Mouse (Mus musculus) intestine, postnatal 0 days (tissue): ENCODE measurements around the gene Kcnj16. TPM values are rescaled to one million over a fixed set of nuclear protein-coding genes. Genes with fewer than 3 reads are reported as not detected.

Source experiments
- ATAC-seq: fragments of 200-750 bp; cut with Nextera tagmentation; 2 replicates; pipeline ENCODE4 v1.8.0; 2017; ENCODE audit warnings: mild to moderate bottlenecking, moderate TSS enrichment, moderate library complexity
- H3K27ac ChIP-seq: fragments of 300-500 bp; sonication (generic); 2 replicates; pipeline ENCODE4 v1.5.1; 2014; ENCODE audit warnings: mild to moderate bottlenecking, low read depth, low read length, moderate library complexity
- H3K27me3 ChIP-seq: fragments of 300-500 bp; sonication (generic); replicated peaks from 2 replicates; pipeline ENCODE4 v1.6.1; 2014; ENCODE audit warnings: low read length, mixed read lengths; ENCODE audit not compliant: control insufficient read depth, insufficient read depth
- H3K36me3 ChIP-seq: fragments of 300-500 bp; sonication (generic); 2 replicates; pipeline ENCODE4 v1.6.1; 2014; ENCODE audit warnings: mild to moderate bottlenecking, moderate library complexity; ENCODE audit not compliant: control insufficient read depth, insufficient read depth
- H3K4me1 ChIP-seq: fragments of 300-500 bp; sonication (generic); replicated peaks from 2 replicates; pipeline ENCODE4 v1.6.1; 2014; ENCODE audit warnings: antibody characterized with exemption, low read length, mixed read lengths; ENCODE audit not compliant: control insufficient read depth, insufficient read depth
- H3K4me2 ChIP-seq: fragments of 300-500 bp; sonication (generic); replicated peaks from 2 replicates; pipeline ENCODE4 v1.6.1; 2014; ENCODE audit warnings: low read depth, mild to moderate bottlenecking, moderate library complexity
- H3K4me3 ChIP-seq: fragments of 300-500 bp; sonication (generic); 2 replicates; pipeline ENCODE4 v1.5.1; 2014; ENCODE audit warnings: low read depth, low read length
- H3K9ac ChIP-seq: fragments of 300-500 bp; sonication (generic); 2 replicates; pipeline ENCODE4 v1.6.1; 2014; ENCODE audit warnings: mild to moderate bottlenecking, low read depth, low read length
- H3K9me3 ChIP-seq: fragments of 300-500 bp; sonication (generic); 2 replicates; pipeline ENCODE4 v1.6.1; 2016; ENCODE audit warnings: mixed run types; ENCODE audit not compliant: control insufficient read depth
- CTCF ChIP-seq: sonication (generic); IDR thresholded peaks from 2 replicates; pipeline ENCODE4 v1.5.1; 2016; ENCODE audit warnings: low read depth, mild to moderate bottlenecking, control low read depth, antibody characterized with exemption, moderate library complexity
- WGBS: fragments of 180-500 bp; shearing (Covaris S2); extraction: QIAGEN DNeasy Blood & Tissue Kit; methylation state at CpG from one replicate; pipeline ENCODE4 v1.1.7; 2014; 5-methylcytosine and 5-hydroxymethylcytosine counted together
- polyA plus RNA-seq: library from polyadenylated mRNA; unstranded; fragments of >200 nt; fragmentation: Nextera tagmentation; extraction: Ambion mirVana; gene quantifications from 2 replicates; pipeline ENCODE4 v1.2.1, GENCODE M21; 2015

Kcnj16 gene
- polyA plus RNA-seq, 1 experiment from 2014 or later = 0.66 TPM

DNA sequence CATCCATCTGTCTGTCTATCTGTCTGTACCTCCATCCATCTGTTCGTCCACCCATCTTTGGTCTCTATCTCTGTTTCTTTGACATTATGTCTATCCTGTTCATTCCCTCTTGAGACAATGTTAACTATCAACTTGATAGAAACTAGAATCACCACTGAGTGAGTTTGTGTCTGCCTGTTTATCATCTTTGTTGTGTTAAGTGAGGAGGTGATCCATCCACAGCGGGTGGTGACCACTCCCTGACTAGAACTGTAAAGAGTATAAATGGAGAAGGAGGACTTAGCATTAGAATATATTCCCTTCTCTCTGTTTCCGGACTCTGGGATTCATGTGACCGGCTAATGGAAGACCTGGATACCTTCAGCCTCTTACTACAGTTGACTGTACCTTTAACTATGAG is 75.5 kb downstream of the Kcnj16 start:
- H3K4me1 ChIP-seq = no peaks in the 10 kb centered on the region
- no peaks in the 10 kb centered on the region for H3K27me3 ChIP-seq
- no peaks in the 10 kb centered on the region for H3K9me3 ChIP-seq
- no peak overlapping the region for H3K9ac ChIP-seq
- H3K4me3 ChIP-seq = no peak overlapping the region
- H3K27ac ChIP-seq = no peak overlapping the region
- no peak for TF ChIP-seq CTCF
- ATAC-seq = no peak
- no peak overlapping the region for H3K4me2 ChIP-seq
- H3K36me3 ChIP-seq = no peaks in the 10 kb centered on the region
- WGBS = 90% methylated on average over 4 of the region's 4 CpGs

- no peak for TF ChIP-seq CTCF
- Histone ChIP-seq H3K36me3 (no peaks in the 10 kb centered on the region), H3K4me2 (no peak overlapping the region), H3K27me3 (no peaks in the 10 kb centered on the region), H3K4me3 (no peak overlapping the region), H3K9me3 (no peaks in the 10 kb centered on the region), H3K27ac (no peak overlapping the region), H3K9ac (no peak overlapping the region), H3K4me1 (no peaks in the 10 kb centered on the region)
- WGBS = 71% methylated on average over 3 of the region's 3 CpGs
- ATAC-seq = no peak
Observed at GRCm38 (mm10) chr11:111054252-111054651, 86.4 kb downstream of the Kcnj16 start.

DNA sequence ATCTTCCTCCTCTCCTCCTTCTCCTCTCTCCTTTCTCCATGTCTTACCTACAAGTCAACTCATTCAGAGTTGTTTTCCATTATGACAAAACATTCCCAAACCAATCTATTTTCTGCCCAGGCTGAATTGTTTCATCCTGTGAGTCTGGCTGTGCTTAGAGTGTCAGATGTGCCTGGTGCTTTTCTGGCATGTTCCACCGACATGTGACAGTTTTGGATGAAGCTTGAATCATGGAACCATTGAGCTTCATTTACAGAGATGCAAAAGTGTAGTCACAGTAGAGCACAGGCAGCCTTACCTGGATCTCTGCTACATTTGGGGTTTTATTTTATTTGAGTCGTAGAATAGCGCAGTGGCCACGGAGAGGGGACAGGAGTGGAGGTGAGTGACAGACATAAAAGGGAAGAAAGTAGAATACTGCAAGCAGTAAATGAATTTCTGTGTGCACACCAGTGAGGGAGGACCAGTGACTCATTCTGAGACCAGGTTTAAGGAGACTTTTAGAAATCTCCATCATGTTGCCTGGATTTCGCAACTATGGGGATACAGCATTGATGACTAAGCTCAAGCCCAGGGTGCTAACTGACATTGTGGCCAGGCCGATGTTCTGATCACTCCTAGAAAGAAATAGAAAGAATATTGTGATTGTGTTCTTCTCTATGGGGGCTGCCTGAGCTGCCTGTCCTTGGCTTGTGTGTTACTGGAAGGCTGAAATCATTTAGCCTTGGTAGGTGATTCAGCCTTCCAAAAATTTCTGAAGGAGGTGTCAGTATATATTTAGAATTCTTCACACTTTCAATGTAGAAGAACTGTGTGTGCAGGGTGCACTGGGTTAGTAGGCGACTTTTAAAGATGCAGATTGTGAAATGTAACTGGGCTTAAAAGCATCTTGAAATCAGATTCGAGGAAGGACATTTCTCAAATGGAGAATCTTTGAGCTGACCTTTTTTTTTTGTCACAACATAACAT is 87.3 kb downstream of the Kcnj16 start:
- Histone ChIP-seq H3K4me2 (no peak overlapping the region), H3K4me1 (no peaks in the 10 kb centered on the region), H3K27me3 (no peaks in the 10 kb centered on the region), H3K4me3 (no peak overlapping the region), H3K36me3 (no peaks in the 10 kb centered on the region), H3K9me3 (no peaks in the 10 kb centered on the region), H3K27ac (no peak overlapping the region), H3K9ac (no peak overlapping the region)
- no peak for TF ChIP-seq CTCF
- ATAC-seq = no peak
- WGBS = 87% methylated on average over 8 of the region's 8 CpGs

DNA sequence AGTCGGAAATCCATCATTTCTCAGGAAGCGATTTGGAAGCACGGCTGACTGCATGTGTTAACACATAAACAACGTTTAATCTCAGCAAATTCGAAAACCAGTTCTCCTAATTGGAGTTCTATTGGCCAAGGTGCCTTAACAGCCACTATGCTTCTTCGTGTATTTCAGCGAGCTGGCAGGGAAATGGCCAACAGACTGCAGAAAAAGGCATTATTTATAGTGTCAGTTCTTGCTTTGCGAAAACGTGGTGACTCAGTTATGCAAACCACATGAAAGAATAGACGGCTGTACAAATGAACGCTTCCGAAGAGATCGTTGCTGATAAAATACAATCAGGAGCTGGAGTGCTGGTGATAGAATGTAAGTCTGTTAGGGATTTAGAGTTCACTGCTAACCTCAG is 88.2 kb downstream of the Kcnj16 start:
- ATAC-seq = no peak
- H3K9ac ChIP-seq = no peak overlapping the region
- H3K27ac ChIP-seq = no peak overlapping the region
- H3K4me1 ChIP-seq = no peaks in the 10 kb centered on the region
- no peaks in the 10 kb centered on the region for H3K27me3 ChIP-seq
- H3K36me3 ChIP-seq = no peaks in the 10 kb centered on the region
- H3K9me3 ChIP-seq = no peaks in the 10 kb centered on the region
- no peak for TF ChIP-seq CTCF
- no peak overlapping the region for H3K4me3 ChIP-seq
- 78% methylated on average over 13 of the region's 13 CpGs for WGBS
- H3K4me2 ChIP-seq = no peak overlapping the region

- TF ChIP-seq CTCF = no peak
- 96% methylated on average over 4 of the region's 4 CpGs for WGBS
- Histone ChIP-seq H3K27me3 (no peaks in the 10 kb centered on the region), H3K9ac (no peak overlapping the region), H3K9me3 (no peaks in the 10 kb centered on the region), H3K27ac (no peak overlapping the region), H3K4me3 (no peak overlapping the region), H3K4me2 (no peak overlapping the region), H3K36me3 (no peaks in the 10 kb centered on the region), H3K4me1 (no peaks in the 10 kb centered on the region)
- no peak for ATAC-seq
Observed at GRCm38 (mm10) chr11:111057435-111057834, 89.6 kb downstream of the Kcnj16 start.

- Histone ChIP-seq H3K27me3 (no peaks in the 10 kb centered on the region), H3K4me1 (no peaks in the 10 kb centered on the region), H3K27ac (no peak overlapping the region), H3K9ac (no peak overlapping the region), H3K36me3 (no peaks in the 10 kb centered on the region), H3K4me2 (no peak overlapping the region), H3K9me3 (no peaks in the 10 kb centered on the region), H3K4me3 (no peak overlapping the region)
- TF ChIP-seq CTCF = no peak
- ATAC-seq = no peak
Observed at GRCm38 (mm10) chr11:111059440-111059839, 91.6 kb downstream of the Kcnj16 start.
